Mouse (Mus musculus) brown adipose tissue, adult 24 weeks (tissue): ENCODE results near the gene Ist1. TPM values are rescaled to one million over a fixed set of nuclear protein-coding genes. Genes with fewer than 3 reads are reported as not detected.

ENCODE experiments used
- H3K27ac ChIP-seq: fragments of 200-500 bp; replicated peaks from 2 replicates; pipeline ENCODE4 v1.5.1; 2012; ENCODE audit warnings: low read depth, mild to moderate bottlenecking, low read length
- H3K4me1 ChIP-seq: fragments of 200-500 bp; 2 replicates; pipeline ENCODE4 v1.6.1; 2012; ENCODE audit warnings: low read length, mixed read lengths; ENCODE audit not compliant: control insufficient read depth, insufficient read depth, insufficient read length
- H3K4me3 ChIP-seq: fragments of 200-500 bp; 2 replicates; pipeline ENCODE4 v1.5.1; 2012; ENCODE audit warnings: low read depth, mild to moderate bottlenecking, low read length, moderate library complexity; ENCODE audit not compliant: insufficient read depth
- polyA plus RNA-seq: library from polyadenylated mRNA; stranded (reverse); fragments of >200 nt; gene quantifications from 2 replicates; pipeline ENCODE4 v1.2.4, GENCODE M21; 2012; ENCODE audit not compliant: missing spikeins, insufficient read depth, insufficient read length

The Ist1 gene
- polyA plus RNA-seq, 1 experiment = 36.1 TPM

DNA sequence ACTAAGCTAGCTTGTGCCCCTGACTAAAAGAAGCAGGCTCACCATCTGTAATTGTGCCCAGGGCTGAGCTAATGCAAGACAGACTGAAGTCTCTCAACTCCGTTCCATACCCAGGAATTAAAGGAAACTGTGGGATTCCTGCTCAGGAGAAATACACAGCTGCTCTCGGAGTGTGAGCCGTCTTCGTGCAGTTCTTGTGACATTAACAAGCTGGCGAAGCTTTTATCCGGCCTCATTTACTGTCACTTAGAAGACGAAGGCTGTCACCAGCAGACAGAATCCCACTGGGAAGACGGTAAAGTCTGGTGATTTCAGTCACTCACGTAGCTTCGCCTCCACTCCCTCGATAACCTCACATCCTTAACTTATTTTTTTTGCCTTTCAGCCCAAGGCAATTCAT is 45.7 kb downstream of the Ist1 start:
- Histone ChIP-seq H3K4me1 (no peaks in the 10 kb centered on the region), H3K27ac (no peak overlapping the region), H3K4me3 (no peak overlapping the region)

DNA sequence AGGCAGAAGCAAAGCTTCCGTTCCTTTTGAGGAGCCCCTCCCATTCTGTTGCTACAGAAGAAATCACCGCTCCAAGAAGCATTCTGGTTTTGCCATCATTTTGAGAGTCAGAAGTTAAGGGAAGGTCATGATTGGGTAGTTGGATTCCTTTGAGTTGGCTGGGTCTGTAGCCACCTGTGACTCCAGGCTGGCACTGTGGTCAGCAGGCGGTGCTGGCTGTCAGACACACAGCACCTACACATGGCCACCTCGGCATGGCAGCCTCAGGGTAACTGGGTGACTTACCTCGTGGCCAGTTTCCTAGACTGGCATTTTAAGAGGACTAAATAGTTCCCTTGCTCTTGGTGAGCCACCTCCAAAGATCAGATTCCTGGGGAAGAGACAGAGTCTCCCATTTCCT is 51.8 kb downstream of the Ist1 start:
- Histone ChIP-seq H3K4me3 (no peak overlapping the region), H3K4me1 (peaks cover 3% of the 10 kb centered on the region; the same call in 1 of the 2 replicates), H3K27ac (peak overlapping the region; percentile 47)

DNA sequence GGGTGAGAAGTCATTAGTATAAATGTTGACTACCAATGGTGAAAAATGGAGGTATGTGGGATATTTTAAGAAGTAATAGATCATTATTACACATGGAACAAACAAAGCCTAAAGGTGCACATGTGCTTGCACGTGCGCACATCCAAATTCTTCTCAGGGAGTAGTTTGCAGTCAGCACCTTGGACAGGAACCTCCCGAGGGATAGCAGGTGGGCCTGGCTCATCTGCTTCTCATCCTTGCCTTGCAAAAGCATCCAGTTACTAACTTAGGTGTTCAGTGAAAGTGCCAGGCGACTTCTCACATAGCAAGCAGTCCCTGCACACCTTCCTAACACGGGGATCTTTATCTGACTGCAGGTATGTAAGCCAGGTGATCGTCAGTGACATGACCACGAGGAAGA is 52.6 kb downstream of the Ist1 start:
- no peak overlapping the region for H3K4me3 ChIP-seq
- no peak overlapping the region for H3K27ac ChIP-seq
- peaks cover 3% of the 10 kb centered on the region; the same call in 1 of the 2 replicates for H3K4me1 ChIP-seq

DNA sequence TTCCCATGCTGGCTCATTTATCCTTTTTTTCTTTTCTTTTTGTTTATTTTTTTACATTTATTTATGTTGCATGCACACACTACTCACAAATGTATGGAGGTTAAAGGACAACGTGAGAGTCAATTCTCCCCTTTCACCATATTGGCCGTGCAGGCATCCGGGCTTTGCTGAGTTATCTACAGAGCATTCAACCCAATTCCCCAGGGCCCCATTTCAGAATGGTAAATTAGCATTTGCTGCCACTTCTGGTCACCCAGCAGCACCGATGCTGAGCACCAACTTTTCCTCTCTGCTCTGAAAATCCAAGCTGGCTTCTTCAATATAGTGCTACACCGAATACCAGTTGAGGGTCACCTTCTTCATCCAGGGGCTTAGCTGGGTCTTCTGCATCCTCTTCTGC is 54.2 kb downstream of the Ist1 start:
- no peak overlapping the region for H3K27ac ChIP-seq
- no peak overlapping the region for H3K4me3 ChIP-seq
- peaks cover 3% of the 10 kb centered on the region; the same call in 1 of the 2 replicates for H3K4me1 ChIP-seq

DNA sequence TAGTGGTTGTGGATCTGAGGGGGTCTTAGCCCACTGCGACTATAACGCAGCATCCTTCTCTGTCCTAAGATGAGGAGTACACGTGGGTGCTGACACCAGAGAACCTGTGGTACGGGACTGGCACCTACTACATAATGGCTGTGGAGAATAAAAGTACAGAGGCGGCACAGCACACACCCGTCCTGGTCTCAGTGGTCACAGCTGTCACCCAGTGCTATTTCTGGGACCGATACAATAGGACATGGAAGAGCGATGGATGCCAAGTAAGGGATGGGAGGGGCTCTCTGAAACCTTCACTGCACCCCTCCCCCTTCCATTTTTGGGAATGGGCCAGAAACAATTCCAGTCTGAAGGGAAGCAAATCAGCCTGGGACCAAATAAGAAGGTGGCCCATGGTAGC is 57.9 kb downstream of the Ist1 start:
- Histone ChIP-seq H3K27ac (no peak overlapping the region), H3K4me3 (no peak overlapping the region), H3K4me1 (no peaks in the 10 kb centered on the region)

- Histone ChIP-seq H3K4me3 (no peak overlapping the region), H3K4me1 (no peaks in the 10 kb centered on the region), H3K27ac (no peak overlapping the region)
Observed at GRCm38 (mm10) chr8:109632498-109632897, 60.6 kb downstream of the Ist1 start.

DNA sequence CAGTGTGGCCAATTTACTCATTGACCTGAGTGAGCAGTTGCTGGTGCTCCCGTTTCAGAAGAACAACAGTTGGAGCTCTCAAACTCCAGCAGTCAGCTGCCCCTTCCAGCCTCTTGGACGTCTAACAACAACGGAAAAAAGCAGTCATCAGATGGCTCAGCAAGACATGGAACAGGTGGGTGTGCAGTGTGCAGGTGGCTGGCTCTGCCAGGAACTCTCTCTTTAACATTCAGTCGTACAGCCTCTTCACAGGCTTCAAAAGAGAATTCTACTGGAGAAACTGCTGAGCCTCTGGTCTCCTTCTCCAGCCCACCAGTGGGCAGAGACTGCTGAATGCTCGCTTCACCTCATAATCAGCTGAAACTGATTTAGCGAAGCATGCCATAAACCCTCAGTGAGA is 64.4 kb downstream of the Ist1 start:
- Histone ChIP-seq H3K4me1 (no peaks in the 10 kb centered on the region), H3K27ac (no peak overlapping the region), H3K4me3 (no peak overlapping the region)

Other genes with a start within 250 kb of the Ist1 start
- not detected in 2 replicates for gene Pmfbp1, start 199.2 kb downstream of the Ist1 start, polyA plus RNA-seq
- gene Dhx38, start 127.4 kb downstream of the Ist1 start, polyA plus RNA-seq = 10.5 and 11.9 TPM in 2 replicates
- gene Txnl4b, start 127.4 kb downstream of the Ist1 start, polyA plus RNA-seq = 21.2 and 29.4 TPM in 2 replicates
- 699 and 1,976 TPM in 2 replicates for gene Hp, start 114.1 kb downstream of the Ist1 start, polyA plus RNA-seq
- gene Dhodh, start 84.6 kb downstream of the Ist1 start, polyA plus RNA-seq = 13.2 and 21.7 TPM in 2 replicates
- gene Pkd1l3, start 78.7 kb downstream of the Ist1 start, polyA plus RNA-seq = 0.40 TPM in 1 of 2 replicates, not detected in the other
- gene Zfp821, start 12.3 kb upstream of the Ist1 start, polyA plus RNA-seq = 1.3 and 3.2 TPM in 2 replicates
- gene Atxn1l, start 44.5 kb upstream of the Ist1 start, polyA plus RNA-seq = 13.2 and 13.9 TPM in 2 replicates
- gene Ap1g1, start 85.3 kb upstream of the Ist1 start, polyA plus RNA-seq = 44.4 and 68.3 TPM in 2 replicates
- gene Phlpp2, start 175.3 kb upstream of the Ist1 start, polyA plus RNA-seq = 2.3 and 2.4 TPM in 2 replicates